Mouse (Mus musculus) stomach, embryonic 16.5 days (tissue): ENCODE measurements around the gene Sostdc1. TPM values are rescaled to one million over a fixed set of nuclear protein-coding genes. Genes with fewer than 3 reads are reported as not detected.

ENCODE experiments used
- ATAC-seq: fragments of 200-750 bp; cut with Nextera tagmentation; 2 replicates; pipeline ENCODE4 v1.8.0; 2017; ENCODE audit warnings: moderate number of reproducible peaks, moderate TSS enrichment; ENCODE audit not compliant: insufficient read depth, low FRiP score
- H3K27ac ChIP-seq: fragments of 300-500 bp; sonication (generic); 2 replicates; pipeline ENCODE4 v1.5.1; 2014; ENCODE audit warnings: low read length
- H3K27me3 ChIP-seq: fragments of 300-500 bp; sonication (generic); 2 replicates; pipeline ENCODE4 v1.6.1; 2014; ENCODE audit warnings: low read length, control low read depth, mixed read lengths; ENCODE audit not compliant: control insufficient read depth, insufficient read depth
- H3K36me3 ChIP-seq: fragments of 300-500 bp; sonication (generic); 2 replicates; pipeline ENCODE4 v1.6.1; 2014; ENCODE audit warnings: low read length; ENCODE audit not compliant: control insufficient read depth, insufficient read depth
- H3K4me1 ChIP-seq: fragments of 300-500 bp; sonication (generic); 2 replicates; pipeline ENCODE4 v1.6.1; 2014; ENCODE audit warnings: low read length, control low read depth, mixed read lengths; ENCODE audit not compliant: control insufficient read depth, insufficient read depth
- H3K4me2 ChIP-seq: fragments of 300-500 bp; sonication (generic); 2 replicates; pipeline ENCODE4 v1.6.1; 2014; ENCODE audit warnings: low read depth, low read length, mixed read lengths
- H3K4me3 ChIP-seq: fragments of 300-500 bp; sonication (generic); replicated peaks from 2 replicates; pipeline ENCODE4 v1.5.1; 2014; ENCODE audit warnings: mild to moderate bottlenecking, low read length
- H3K9ac ChIP-seq: fragments of 300-500 bp; sonication (generic); 2 replicates; pipeline ENCODE4 v1.6.1; 2014; ENCODE audit warnings: low read length
- H3K9me3 ChIP-seq: fragments of 300-500 bp; sonication (generic); replicated peaks from 2 replicates; pipeline ENCODE4 v1.6.1; 2016; ENCODE audit warnings: low read length, control low read depth; ENCODE audit not compliant: control insufficient read depth
- WGBS: fragments of 180-500 bp; shearing (Covaris S2); extraction: QIAGEN DNeasy Blood & Tissue Kit; methylation state at CpG from one replicate; pipeline ENCODE4 v1.1.7; 2014; 5-methylcytosine and 5-hydroxymethylcytosine counted together
- polyA plus RNA-seq: library from polyadenylated mRNA; unstranded; fragments of >200 nt; fragmentation: Nextera tagmentation; extraction: Ambion mirVana; gene quantifications from 2 replicates; pipeline ENCODE4 v1.2.1, GENCODE M21; 2015

Sostdc1 gene
- polyA plus RNA-seq, 1 experiment from 2014 or later = 11.0 TPM

- Histone ChIP-seq H3K9me3 (no peaks in the 10 kb centered on the region), H3K4me2 (no peak overlapping the region), H3K4me1 (peaks cover 7% of the 10 kb centered on the region; the same call in 1 of the 2 replicates), H3K27ac (no peak overlapping the region), H3K36me3 (no peaks in the 10 kb centered on the region), H3K4me3 (no peak overlapping the region), H3K9ac (no peak overlapping the region), H3K27me3 (no peaks in the 10 kb centered on the region)
- 39% methylated on average over 2 of the region's 2 CpGs for WGBS
- ATAC-seq = no peak
Measured at GRCm38 (mm10) chr12:36313015-36313414, 924 bp upstream of the Sostdc1 start.

GRCm38 (mm10) chr12:36314446-36314845 is 507 bp downstream of the Sostdc1 start:
- H3K9me3 ChIP-seq = no peaks in the 10 kb centered on the region
- WGBS = 55% methylated on average over 7 of the region's 7 CpGs
- H3K9ac ChIP-seq = peak overlapping the region; percentile 29; the same call in 1 of the 2 replicates
- peak overlapping the region; percentile 34 for H3K4me3 ChIP-seq
- peaks cover 7% of the 10 kb centered on the region; the same call in 1 of the 2 replicates for H3K4me1 ChIP-seq
- no peak for ATAC-seq
- peak overlapping the region; percentile 30 for H3K4me2 ChIP-seq
- peak overlapping the region; percentile 47 for H3K27ac ChIP-seq
- H3K36me3 ChIP-seq = no peaks in the 10 kb centered on the region
- H3K27me3 ChIP-seq = no peaks in the 10 kb centered on the region

GRCm38 (mm10) chr12:36315527-36315926 is 1.6 kb downstream of the Sostdc1 start:
- WGBS = 72% methylated on average over 3 of the region's 3 CpGs
- Histone ChIP-seq H3K27me3 (no peaks in the 10 kb centered on the region), H3K4me2 (peak overlapping the region; percentile 28; the same call in 1 of the 2 replicates), H3K4me1 (peaks cover 7% of the 10 kb centered on the region; the same call in 1 of the 2 replicates), H3K36me3 (no peaks in the 10 kb centered on the region), H3K9me3 (no peaks in the 10 kb centered on the region), H3K4me3 (0 out of 2 replicates have a peak overlapping the region, but pooled peaks have one; percentile 0), H3K27ac (no peak overlapping the region), H3K9ac (no peak overlapping the region)
- no peak for ATAC-seq

GRCm38 (mm10) chr12:36316056-36316455 is 2.1 kb downstream of the Sostdc1 start:
- no peak overlapping the region for H3K27ac ChIP-seq
- H3K9ac ChIP-seq = no peak overlapping the region
- ATAC-seq = no peak
- H3K4me3 ChIP-seq = no peak overlapping the region
- H3K4me1 ChIP-seq = peaks cover 7% of the 10 kb centered on the region; the same call in 1 of the 2 replicates
- no peaks in the 10 kb centered on the region for H3K9me3 ChIP-seq
- no peaks in the 10 kb centered on the region for H3K36me3 ChIP-seq
- 57% methylated on average over 3 of the region's 3 CpGs for WGBS
- H3K27me3 ChIP-seq = no peaks in the 10 kb centered on the region
- H3K4me2 ChIP-seq = no peak overlapping the region

GRCm38 (mm10) chr12:36317036-36317819 is 3.3 kb downstream of the Sostdc1 start:
- Histone ChIP-seq H3K4me3 (peak overlapping the region; percentile 47), H3K27me3 (no peaks in the 10 kb centered on the region), H3K9me3 (no peaks in the 10 kb centered on the region), H3K4me1 (peaks cover 7% of the 10 kb centered on the region; the same call in 1 of the 2 replicates), H3K4me2 (peak overlapping the region; percentile 93), H3K9ac (peak overlapping the region; percentile 75), H3K27ac (no peak overlapping the region), H3K36me3 (no peaks in the 10 kb centered on the region)
- 2% methylated on average over 30 of the region's 30 CpGs for WGBS
- peak; percentile 80 for ATAC-seq

- H3K36me3 ChIP-seq = no peaks in the 10 kb centered on the region
- H3K9me3 ChIP-seq = no peaks in the 10 kb centered on the region
- WGBS = 25% methylated on average over 3 of the region's 3 CpGs
- H3K9ac ChIP-seq = no peak overlapping the region
- ATAC-seq = no peak
- H3K4me2 ChIP-seq = peak overlapping the region; percentile 93; the same call in 1 of the 2 replicates
- peaks cover 7% of the 10 kb centered on the region; the same call in 1 of the 2 replicates for H3K4me1 ChIP-seq
- H3K27me3 ChIP-seq = no peaks in the 10 kb centered on the region
- no peak overlapping the region for H3K4me3 ChIP-seq
- H3K27ac ChIP-seq = no peak overlapping the region
Measured at GRCm38 (mm10) chr12:36317820-36318135, 3.8 kb downstream of the Sostdc1 start.

GRCm38 (mm10) chr12:36326101-36326521 is 12.2 kb downstream of the Sostdc1 start:
- H3K36me3 ChIP-seq = no peaks in the 10 kb centered on the region
- no peak overlapping the region for H3K27ac ChIP-seq
- H3K4me1 ChIP-seq = no peaks in the 10 kb centered on the region
- no peak overlapping the region for H3K4me2 ChIP-seq
- 70% methylated on average over 4 of the region's 4 CpGs for WGBS
- no peaks in the 10 kb centered on the region for H3K9me3 ChIP-seq
- H3K9ac ChIP-seq = no peak overlapping the region
- H3K27me3 ChIP-seq = no peaks in the 10 kb centered on the region
- no peak overlapping the region for H3K4me3 ChIP-seq
- no peak for ATAC-seq

- no peak overlapping the region for H3K27ac ChIP-seq
- H3K36me3 ChIP-seq = no peaks in the 10 kb centered on the region
- no peak overlapping the region for H3K9ac ChIP-seq
- no peaks in the 10 kb centered on the region for H3K4me1 ChIP-seq
- H3K27me3 ChIP-seq = no peaks in the 10 kb centered on the region
- no peak for ATAC-seq
- no peak overlapping the region for H3K4me2 ChIP-seq
- no peak overlapping the region for H3K4me3 ChIP-seq
- no peaks in the 10 kb centered on the region for H3K9me3 ChIP-seq
- WGBS = 89% methylated on average over 1 of the region's 1 CpGs
Measured at GRCm38 (mm10) chr12:36332676-36333075, 18.7 kb downstream of the Sostdc1 start.

- no peaks in the 10 kb centered on the region for H3K27me3 ChIP-seq
- 67% methylated on average over 9 of the region's 9 CpGs for WGBS
- H3K4me2 ChIP-seq = no peak overlapping the region
- no peaks in the 10 kb centered on the region for H3K9me3 ChIP-seq
- no peak for ATAC-seq
- H3K36me3 ChIP-seq = no peaks in the 10 kb centered on the region
- H3K27ac ChIP-seq = no peak overlapping the region
- H3K4me3 ChIP-seq = no peak overlapping the region
- no peak overlapping the region for H3K9ac ChIP-seq
- no peaks in the 10 kb centered on the region for H3K4me1 ChIP-seq
Measured at GRCm38 (mm10) chr12:36333837-36334281, 19.9 kb downstream of the Sostdc1 start.
